Mouse (Mus musculus) ES-E14 (cell line): Measurements from ENCODE around the gene Rad9a. TPM values are rescaled to one million over a fixed set of nuclear protein-coding genes. Genes with fewer than 3 reads are reported as not detected.

Experiments used
- DNase-seq: peaks from one replicate; pipeline ENCODE4 v3.0.0-alpha.2; 2013; ENCODE audit warnings: low read depth, low spot score
- H3K27ac ChIP-seq: 2 replicates; pipeline ENCODE4 v1.5.1; 2012; ENCODE audit warnings: low read depth, mild to moderate bottlenecking, low read length, moderate library complexity, mixed read lengths; ENCODE audit not compliant: poor library complexity, insufficient read depth, severe bottlenecking
- H3K36me3 ChIP-seq: 2 replicates; pipeline ENCODE4 v1.6.1; 2012; ENCODE audit warnings: mild to moderate bottlenecking, low read length, moderate library complexity, mixed read lengths; ENCODE audit not compliant: control insufficient read depth, poor library complexity, insufficient read depth, severe bottlenecking
- H3K4me1 ChIP-seq, 2 experiments: fragments of 150-350 bp in 1 of 2; sonication (generic) in 1 of 2; 2 replicates each; pipeline ENCODE4 v1.6.1; 2012; ENCODE audit warnings: low read length in 2 of 2, mild to moderate bottlenecking in 1 of 2, mixed read lengths in 1 of 2; ENCODE audit not compliant: control insufficient read depth in 2 of 2, insufficient read depth in 2 of 2, poor library complexity in 1 of 2
- H3K4me3 ChIP-seq, 2 experiments: fragments of 150-350 bp in 1 of 2; sonication (generic) in 1 of 2; 2 replicates each; pipeline ENCODE4 v1.5.1; 2012; ENCODE audit warnings: low read length in 2 of 2, low read depth in 1 of 2, mild to moderate bottlenecking in 1 of 2, mixed read lengths in 1 of 2; ENCODE audit not compliant: insufficient read depth in 1 of 2, poor library complexity in 1 of 2, severe bottlenecking in 1 of 2
- H3K9ac ChIP-seq: 2 replicates; pipeline ENCODE4 v1.6.1; 2012; ENCODE audit warnings: low read depth, mild to moderate bottlenecking, low read length, mixed read lengths; ENCODE audit not compliant: poor library complexity, insufficient read depth, severe bottlenecking
- H3K9me3 ChIP-seq: fragments of 150-350 bp; sonication (generic); 2 replicates; pipeline ENCODE4 v1.6.1; 2012; ENCODE audit warnings: low read depth, mild to moderate bottlenecking, low read length; ENCODE audit not compliant: control insufficient read depth, insufficient read depth
- CHD2 ChIP-seq: IDR thresholded peaks from 2 replicates; pipeline ENCODE4 v1.6.1; 2014; ENCODE audit warnings: mild to moderate bottlenecking, low read depth, low read length, inconsistent platforms
- HCFC1 ChIP-seq: IDR thresholded peaks from 2 replicates; pipeline ENCODE4 v1.6.1; 2012; ENCODE audit warnings: low read length, inconsistent platforms, borderline replicate concordance; ENCODE audit not compliant: insufficient read depth
- MAFK ChIP-seq: IDR thresholded peaks from 2 replicates; pipeline ENCODE4 v1.6.1; 2014; ENCODE audit warnings: mild to moderate bottlenecking, low read depth, low read length, inconsistent platforms; ENCODE audit not compliant: insufficient read depth
- ZC3H11A ChIP-seq: IDR thresholded peaks from 2 replicates; pipeline ENCODE4 v1.6.1; 2012; ENCODE audit warnings: low read depth, mild to moderate bottlenecking, inconsistent platforms, low read length, borderline replicate concordance
- ZNF384 ChIP-seq: IDR thresholded peaks from 2 replicates; pipeline ENCODE4 v1.6.1; 2012; ENCODE audit warnings: low read depth, low read length, inconsistent platforms
- in situ Hi-C, 2 experiments: fragments of 600-800 bp; cut with MboI; formaldehyde crosslinking; loops; one replicate each; pipeline ENCODE4 v1.15.1; 2025; ENCODE audit warnings: low sequenced_read_pairs in 2 of 2, inconsistent platforms in 1 of 2; ENCODE audit not compliant: unreplicated experiment in 2 of 2
- total RNA-seq: library from RNA; depleted of rRNA; stranded (reverse); fragments of 300-350 nt; gene quantifications from 2 replicates; pipeline ENCODE4 v1.2.3, GENCODE M21; 2012

Gene Rad9a
- total RNA-seq, 1 experiment, result 33.1 TPM

GRCm38 (mm10) chr19:4169810-4170209 lies 31.7 kb downstream of the Rad9a start:
- peaks cover 0 to 24% of the 10 kb centered on the region in 2 experiments; a peak in 1 of 4 replicates for H3K4me1 ChIP-seq
- H3K9ac ChIP-seq, result peak overlapping the region; percentile 72
- no peak for DNase-seq
- TF ChIP-seq HCFC1, result no peak
- no peak for TF ChIP-seq CHD2
- no peak for TF ChIP-seq ZNF384
- no peak for TF ChIP-seq ZC3H11A
- no peak for TF ChIP-seq MAFK
- H3K4me3 ChIP-seq, result peak overlapping the region; percentile 63 to 88
- no peak overlapping the region for H3K27ac ChIP-seq
- H3K36me3 ChIP-seq, result no peaks in the 10 kb centered on the region
- in situ Hi-C loops, result no loop called here
- no peaks in the 10 kb centered on the region for H3K9me3 ChIP-seq

- Histone ChIP-seq H3K4me3 (peak overlapping the region; percentile 63 to 88), H3K27ac (no peak overlapping the region), H3K4me1 (peaks cover 0 to 24% of the 10 kb centered on the region in 2 experiments; a peak in 1 of 4 replicates), H3K36me3 (no peaks in the 10 kb centered on the region), H3K9me3 (no peaks in the 10 kb centered on the region), H3K9ac (peak overlapping the region; percentile 72)
- in situ Hi-C loops, result no loop called here
- TF ChIP-seq CHD2, result no peak
- 0 out of 2 replicates have a peak, but pooled peaks have one; percentile 56 for TF ChIP-seq MAFK
- TF ChIP-seq ZNF384, result no peak
- TF ChIP-seq ZC3H11A, result 0 out of 2 replicates have a peak, but pooled peaks have one; percentile 27
- peak; percentile 74 for TF ChIP-seq HCFC1
- peak; percentile 95 for DNase-seq
These were observed 32.1 kb downstream of the Rad9a start for GRCm38 (mm10) chr19:4169378-4169784.

GRCm38 (mm10) chr19:4166678-4167476 lies 34.6 kb downstream of the Rad9a start:
- H3K9ac ChIP-seq, result no peak overlapping the region
- DNase-seq, result no peak
- H3K9me3 ChIP-seq, result no peaks in the 10 kb centered on the region
- peaks cover 0 to 25% of the 10 kb centered on the region in 2 experiments; a peak in 1 of 4 replicates for H3K4me1 ChIP-seq
- TF ChIP-seq ZC3H11A (no peak), CHD2 (no peak), HCFC1 (no peak), MAFK (no peak), ZNF384 (no peak)
- in situ Hi-C loops, result no loop called here
- no peak overlapping the region for H3K4me3 ChIP-seq
- no peaks in the 10 kb centered on the region for H3K36me3 ChIP-seq
- no peak overlapping the region for H3K27ac ChIP-seq

GRCm38 (mm10) chr19:4164721-4165120 lies 36.7 kb downstream of the Rad9a start:
- in situ Hi-C loops, result no loop called here
- Histone ChIP-seq H3K27ac (no peak overlapping the region), H3K4me1 (peaks cover 0 to 17% of the 10 kb centered on the region in 2 experiments; a peak in 1 of 4 replicates), H3K9me3 (no peaks in the 10 kb centered on the region), H3K9ac (no peak overlapping the region), H3K36me3 (peaks cover 1% of the 10 kb centered on the region; the same call in 1 of the 2 replicates), H3K4me3 (no peak overlapping the region)
- DNase-seq, result no peak
- TF ChIP-seq ZC3H11A (no peak), ZNF384 (no peak), CHD2 (no peak), HCFC1 (no peak), MAFK (no peak)
